Mouse (Mus musculus): Measurements from ENCODE around the gene Entpd6. TPM values are rescaled to one million over a fixed set of nuclear protein-coding genes. Genes with fewer than 3 reads are reported as not detected.

The Entpd6 gene
- polyA plus RNA-seq, 1 experiment from 2014 or later: 16.3 TPM

DNA sequence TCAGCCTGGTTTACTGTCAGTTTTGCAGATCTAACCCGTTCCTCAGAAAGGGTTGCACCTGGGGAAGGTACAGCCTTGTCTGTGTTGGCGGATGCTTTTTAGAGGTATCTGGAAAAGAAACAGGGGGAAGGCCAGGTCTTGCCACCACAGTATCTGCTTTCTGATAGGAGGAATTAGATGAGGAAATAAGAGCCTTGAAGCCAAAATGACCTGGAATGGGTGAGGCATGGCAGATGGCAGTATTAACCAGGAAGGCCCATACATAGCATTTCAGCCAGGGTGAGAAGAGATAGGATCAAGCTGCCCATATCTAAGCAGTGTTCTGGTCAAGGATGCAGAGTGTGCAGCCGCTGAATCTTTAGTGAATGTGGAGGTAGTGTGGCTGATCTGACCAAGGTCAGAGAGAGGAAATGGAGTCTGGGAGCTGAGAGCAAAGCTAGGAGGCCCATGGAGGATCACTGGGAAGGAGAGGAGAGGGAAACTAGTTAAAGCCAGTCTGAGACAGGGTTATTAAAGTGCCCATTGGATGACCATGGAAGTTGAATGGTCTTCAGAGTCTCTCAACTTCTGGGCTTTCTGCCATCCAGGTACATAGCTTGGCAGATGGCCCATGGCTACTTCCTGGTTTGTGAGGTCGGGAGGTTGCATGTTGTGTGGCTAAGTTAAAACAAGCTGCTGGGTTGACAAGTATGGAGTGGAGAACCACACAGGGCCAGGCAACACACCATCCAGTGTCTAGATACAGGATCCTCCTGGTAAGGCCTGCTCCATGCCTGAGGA lies 17.4 kb downstream of the Entpd6 start:
- no peak for TF ChIP-seq CTCF (IDR thresholded peaks at IDR 0.05; ENCODE audit: low read depth)
- WGBS: 83% methylated on average over 4 of the region's 4 CpGs
- H3K4me2 ChIP-seq (ENCODE audit: low read length): no peak overlapping the region
- H3K4me1 ChIP-seq (replicated peaks; ENCODE audit: insufficient read depth, low read length): no peaks in the 10 kb centered on the region; the same call in 1 of the 2 replicates
- H3K9me3 ChIP-seq (replicated peaks; ENCODE audit: low read length): no peaks in the 10 kb centered on the region
- ATAC-seq (replicated peaks; ENCODE audit: low FRiP score, low read depth) (no peak; the same call in 1 of the 2 replicates), DNase-seq (ENCODE audit: low spot score) (no peak)
- no peak overlapping the region for H3K4me3 ChIP-seq (replicated peaks; ENCODE audit: low read depth, low read length)
- H3K27me3 ChIP-seq (ENCODE audit: insufficient read depth, low read length): no peaks in the 10 kb centered on the region
- peaks cover 6% of the 10 kb centered on the region; the same call in 1 of the 2 replicates for H3K36me3 ChIP-seq (ENCODE audit: insufficient read depth, low read length)
- no peak overlapping the region for H3K9ac ChIP-seq (ENCODE audit: low read depth, low read length)
- H3K27ac ChIP-seq: no peak overlapping the region

DNA sequence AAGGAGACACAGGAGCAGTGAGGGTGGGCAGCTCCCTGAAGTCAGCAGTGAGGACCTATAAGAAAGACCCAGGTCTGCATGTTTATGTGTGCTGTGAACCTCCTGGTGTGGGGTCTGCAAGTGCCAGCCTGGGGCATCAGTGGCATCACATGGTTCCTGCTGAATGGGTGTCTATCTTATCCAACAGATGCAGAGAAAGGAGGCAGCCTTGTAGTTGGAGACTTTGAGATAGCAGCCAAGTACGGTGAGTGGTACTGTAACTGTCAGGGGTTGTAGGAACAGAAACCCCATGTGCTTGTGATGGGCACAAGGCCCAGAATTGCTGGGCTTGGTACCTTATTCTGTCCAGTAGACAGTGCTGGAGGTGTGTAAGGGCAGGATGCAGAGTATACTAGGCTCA lies 19.8 kb downstream of the Entpd6 start:
- Histone ChIP-seq H3K36me3 (ENCODE audit: insufficient read depth, low read length) (peaks cover 4% of the 10 kb centered on the region; the same call in 1 of the 2 replicates), H3K4me1 (replicated peaks; ENCODE audit: insufficient read depth, low read length) (no peaks in the 10 kb centered on the region; the same call in none of the 2 replicates), H3K9me3 (replicated peaks; ENCODE audit: low read length) (no peaks in the 10 kb centered on the region), H3K9ac (ENCODE audit: low read depth, low read length) (no peak overlapping the region), H3K4me3 (replicated peaks; ENCODE audit: low read depth, low read length) (no peak overlapping the region), H3K27ac (no peak overlapping the region), H3K27me3 (ENCODE audit: insufficient read depth, low read length) (no peaks in the 10 kb centered on the region), H3K4me2 (ENCODE audit: low read length) (no peak overlapping the region)
- 95% methylated on average over 1 of the region's 1 CpGs for whole genome bisulfite sequencing
- DNase-seq (ENCODE audit: low spot score) (no peak), ATAC-seq (replicated peaks; ENCODE audit: low FRiP score, low read depth) (no peak)
- no peak for TF ChIP-seq CTCF (IDR thresholded peaks at IDR 0.05; ENCODE audit: low read depth)

DNA sequence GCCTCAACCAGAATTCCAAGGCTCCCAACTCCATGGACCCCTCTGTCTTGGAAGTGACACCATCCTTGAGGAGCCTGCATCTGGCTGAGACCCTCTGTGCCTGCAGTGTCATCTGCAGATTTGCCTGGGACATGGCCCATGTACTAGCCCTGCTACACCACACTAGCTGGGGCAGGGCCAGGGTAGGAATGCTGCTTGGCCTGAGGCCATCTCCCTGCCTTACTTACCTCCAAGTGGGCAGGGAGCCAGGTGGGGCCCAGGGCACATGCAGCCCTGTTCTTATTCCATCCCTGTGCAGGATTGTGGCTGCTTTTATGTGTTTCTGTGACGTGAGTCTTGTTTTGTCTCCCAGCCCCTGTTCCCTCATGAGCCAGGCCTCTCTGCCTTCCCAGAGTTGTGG lies 21.9 kb downstream of the Entpd6 start:
- Histone ChIP-seq H3K9me3 (replicated peaks; ENCODE audit: low read length) (no peaks in the 10 kb centered on the region), H3K4me1 (replicated peaks; ENCODE audit: insufficient read depth, low read length) (no peaks in the 10 kb centered on the region; the same call in none of the 2 replicates), H3K4me3 (replicated peaks; ENCODE audit: low read depth, low read length) (no peak overlapping the region), H3K27me3 (ENCODE audit: insufficient read depth, low read length) (no peaks in the 10 kb centered on the region), H3K27ac (peak overlapping the region; percentile 71), H3K36me3 (ENCODE audit: insufficient read depth, low read length) (peaks cover 4% of the 10 kb centered on the region; the same call in 1 of the 2 replicates), H3K4me2 (ENCODE audit: low read length) (no peak overlapping the region), H3K9ac (ENCODE audit: low read depth, low read length) (no peak overlapping the region)
- DNase-seq (ENCODE audit: low spot score): peak; percentile 53
- WGBS: 24% methylated on average over 1 of the region's 1 CpGs
- no peak for TF ChIP-seq CTCF (IDR thresholded peaks at IDR 0.05; ENCODE audit: low read depth)
- ATAC-seq (replicated peaks; ENCODE audit: low FRiP score, low read depth): peak; percentile 73

GRCm38 (mm10) chr2:150771169-150771568 lies 22.3 kb downstream of the Entpd6 start:
- no peaks in the 10 kb centered on the region; the same call in none of the 2 replicates for H3K4me1 ChIP-seq (replicated peaks; ENCODE audit: insufficient read depth, low read length)
- DNase-seq (ENCODE audit: low spot score) (no peak), ATAC-seq (replicated peaks; ENCODE audit: low FRiP score, low read depth) (no peak)
- TF ChIP-seq CTCF (IDR thresholded peaks at IDR 0.05; ENCODE audit: low read depth): no peak
- H3K9ac ChIP-seq (ENCODE audit: low read depth, low read length): no peak overlapping the region
- H3K27me3 ChIP-seq (ENCODE audit: insufficient read depth, low read length): no peaks in the 10 kb centered on the region
- H3K9me3 ChIP-seq (replicated peaks; ENCODE audit: low read length): no peaks in the 10 kb centered on the region
- no peak overlapping the region for H3K4me3 ChIP-seq (replicated peaks; ENCODE audit: low read depth, low read length)
- peaks cover 4% of the 10 kb centered on the region; the same call in 1 of the 2 replicates for H3K36me3 ChIP-seq (ENCODE audit: insufficient read depth, low read length)
- H3K4me2 ChIP-seq (ENCODE audit: low read length): no peak overlapping the region
- H3K27ac ChIP-seq: peak overlapping the region; percentile 71; the same call in 1 of the 2 replicates
- WGBS: 52% methylated on average over 6 of the region's 6 CpGs

- ATAC-seq (replicated peaks; ENCODE audit: low FRiP score, low read depth) (no peak; the same call in 1 of the 2 replicates), DNase-seq (ENCODE audit: low spot score) (no peak)
- Histone ChIP-seq H3K9me3 (replicated peaks; ENCODE audit: low read length) (no peaks in the 10 kb centered on the region), H3K4me2 (ENCODE audit: low read length) (no peak overlapping the region), H3K4me1 (replicated peaks; ENCODE audit: insufficient read depth, low read length) (no peaks in the 10 kb centered on the region; the same call in none of the 2 replicates), H3K27me3 (ENCODE audit: insufficient read depth, low read length) (no peaks in the 10 kb centered on the region), H3K9ac (ENCODE audit: low read depth, low read length) (no peak overlapping the region), H3K36me3 (ENCODE audit: insufficient read depth, low read length) (peaks cover 4% of the 10 kb centered on the region; the same call in 1 of the 2 replicates), H3K27ac (peak overlapping the region; percentile 71), H3K4me3 (replicated peaks; ENCODE audit: low read depth, low read length) (no peak overlapping the region)
- TF ChIP-seq CTCF (IDR thresholded peaks at IDR 0.05; ENCODE audit: low read depth): no peak
- WGBS: 78% methylated on average over 8 of the region's 8 CpGs
These were observed 23.2 kb downstream of the Entpd6 start for GRCm38 (mm10) chr2:150771996-150772395.

GRCm38 (mm10) chr2:150772466-150773119 lies 23.8 kb downstream of the Entpd6 start:
- no peak for TF ChIP-seq CTCF (IDR thresholded peaks at IDR 0.05; ENCODE audit: low read depth)
- no peaks in the 10 kb centered on the region for H3K27me3 ChIP-seq (ENCODE audit: insufficient read depth, low read length)
- DNase-seq (ENCODE audit: low spot score) (no peak), ATAC-seq (replicated peaks; ENCODE audit: low FRiP score, low read depth) (0 out of 2 replicates have a peak, but pooled peaks have one; percentile 21)
- H3K4me1 ChIP-seq (replicated peaks; ENCODE audit: insufficient read depth, low read length): no peaks in the 10 kb centered on the region; the same call in none of the 2 replicates
- H3K27ac ChIP-seq: peak overlapping the region; percentile 71
- WGBS: 55% methylated on average over 10 of the region's 10 CpGs
- H3K4me3 ChIP-seq (replicated peaks; ENCODE audit: low read depth, low read length): no peak overlapping the region
- no peaks in the 10 kb centered on the region for H3K9me3 ChIP-seq (replicated peaks; ENCODE audit: low read length)
- no peak overlapping the region for H3K9ac ChIP-seq (ENCODE audit: low read depth, low read length)
- peaks cover 4% of the 10 kb centered on the region; the same call in 1 of the 2 replicates for H3K36me3 ChIP-seq (ENCODE audit: insufficient read depth, low read length)
- H3K4me2 ChIP-seq (ENCODE audit: low read length): no peak overlapping the region

Data from kidney, postnatal 0 days (tissue).